Mouse (Mus musculus) pancreas, adult 10 weeks (tissue): ENCODE data around the gene Lyg2. TPM values are rescaled to one million over a fixed set of nuclear protein-coding genes. Genes with fewer than 3 reads are reported as not detected.

Experiments
- polyA plus RNA-seq: library from polyadenylated mRNA; stranded (reverse); fragments of 350-450 nt; fragmentation: Illumina TruSeq; extraction: RNeasy Lipid Tissue Mini Kit (QIAGEN cat#74804); gene quantifications from one replicate; pipeline ENCODE4 v1.2.3, GENCODE M21; 2015; ENCODE audit warnings: low read depth, low replicate concordance; ENCODE audit not compliant: insufficient read depth

Lyg2 gene
- not detected for polyA plus RNA-seq

DNA sequence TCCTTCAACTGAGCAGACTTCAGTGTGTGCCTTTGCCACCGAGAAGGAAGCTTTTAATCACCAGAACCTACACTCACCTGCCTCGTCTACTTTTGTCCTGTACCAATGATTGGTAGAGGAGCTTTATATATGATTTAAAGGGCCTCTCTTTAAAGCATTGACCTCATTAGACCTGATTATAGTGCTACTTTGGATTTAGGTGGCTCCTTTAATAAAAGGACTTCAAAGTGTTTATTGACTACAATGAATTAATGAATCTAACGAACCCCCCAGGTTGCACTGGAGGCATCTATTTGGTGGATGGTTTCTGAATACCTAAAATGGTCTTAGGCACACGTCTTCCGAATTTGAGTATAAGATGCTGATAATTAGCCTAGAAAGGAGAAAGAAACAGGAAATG is at the start of gene Lyg2:
Gene Lyg2 (minus strand): TSS at position 101 of the 400 bp plus-strand sequence.

DNA sequence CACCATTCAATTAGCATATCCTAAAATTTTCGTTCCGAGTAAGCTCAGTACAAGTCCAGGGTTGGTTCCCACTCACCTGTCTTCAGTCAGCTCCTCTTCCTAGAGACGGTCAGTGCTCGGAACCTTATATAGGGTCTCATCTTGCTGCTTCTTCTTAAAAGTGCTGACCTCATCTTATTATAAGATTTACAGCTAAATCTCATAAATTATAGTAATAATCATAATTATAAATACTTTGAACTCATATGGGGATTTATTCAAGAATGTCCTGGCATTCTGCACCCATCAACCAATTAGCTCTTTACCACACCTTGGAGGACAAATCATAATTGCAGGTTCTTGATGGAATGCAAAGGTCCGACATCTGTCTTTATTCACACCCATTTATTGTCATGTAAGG is 41.4 kb upstream of the Lyg2 start, which contains the start of gene Lyg1:
Gene Lyg1 (minus strand): TSS at position 101 of the 400 bp plus-strand sequence.

DNA sequence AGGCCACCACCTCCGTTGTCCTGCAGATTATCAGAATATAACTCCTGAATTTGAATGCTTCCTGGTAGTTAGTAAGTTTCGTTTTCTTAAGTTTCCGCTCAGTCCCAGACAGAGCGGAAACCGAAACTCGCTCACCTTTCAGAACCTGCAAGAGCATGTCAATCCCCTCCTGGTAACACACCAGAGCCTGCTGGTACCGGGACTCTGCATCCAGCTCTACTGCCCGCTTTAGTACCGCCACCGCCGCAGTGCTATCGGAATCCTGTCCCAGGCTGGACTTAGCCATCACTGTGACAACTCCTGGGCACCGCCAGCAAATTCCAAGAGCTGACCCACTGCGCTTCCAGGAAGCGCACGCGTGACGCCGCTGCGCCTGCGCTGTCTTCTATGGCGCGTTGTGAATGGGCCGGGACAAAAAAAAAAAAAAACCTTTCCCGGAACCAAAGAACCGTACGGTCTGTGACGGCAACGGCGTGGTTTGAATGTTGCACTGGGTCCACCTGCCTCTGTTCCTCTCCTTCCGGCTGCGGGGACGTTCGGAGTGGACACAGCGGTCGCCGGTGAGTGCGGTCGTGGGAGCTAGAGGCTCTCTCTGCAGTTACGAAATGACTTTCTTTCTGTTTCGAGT is 26.2 kb downstream of the Lyg2 start, which contains the start of the genes Mitd1 and Mrpl30:
Gene Mitd1 (minus strand): TSS at position 387 of the 628 bp plus-strand sequence.
Gene Mrpl30 (plus strand): TSS at position 453 of the 628 bp plus-strand sequence.

DNA sequence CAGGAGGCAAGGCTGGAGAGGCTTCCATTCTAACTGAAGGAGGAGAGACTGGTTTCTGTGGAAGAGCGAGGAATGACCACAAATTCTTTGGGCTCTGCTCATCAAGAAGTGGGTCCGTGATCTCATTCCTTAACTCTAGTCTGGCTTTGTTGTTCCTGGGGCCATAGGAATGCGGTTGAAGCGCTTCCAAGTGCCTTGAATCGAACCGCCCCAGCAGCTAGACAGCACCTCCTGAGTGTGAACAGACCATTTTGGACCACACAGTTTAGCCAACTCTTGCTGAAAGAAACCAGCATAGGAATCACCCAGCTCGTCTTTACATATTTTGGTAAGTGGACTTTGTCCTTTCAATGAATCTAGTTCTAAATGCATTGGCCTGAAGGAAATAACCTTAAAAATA is 44.6 kb downstream of the Lyg2 start, which contains the start of gene Lipt1:
Gene Lipt1 (plus strand): TSS at position 35 of the 400 bp plus-strand sequence.

DNA sequence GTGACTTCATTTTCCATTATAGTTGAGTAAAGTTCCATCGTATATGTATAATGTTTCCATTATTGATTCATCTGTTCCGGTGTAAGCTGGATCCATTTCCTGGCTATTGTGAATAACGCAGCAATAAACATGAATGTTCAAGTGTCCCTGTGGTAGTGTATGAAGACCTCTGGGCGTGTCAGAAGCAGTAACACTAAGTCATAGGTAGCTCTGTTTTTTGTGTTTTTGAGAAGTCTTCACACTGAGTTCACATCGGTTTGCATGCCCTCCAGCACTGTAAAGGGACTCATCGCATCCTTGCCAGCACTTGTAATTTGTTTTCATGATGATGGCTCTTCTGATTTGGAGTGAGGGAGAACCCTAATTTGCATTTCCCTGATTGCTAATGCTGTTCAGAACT is 50.0 kb downstream of the Lyg2 start, which contains the start of gene Tsga10:
Gene Tsga10 (minus strand): TSS at position 144 of the 400 bp plus-strand sequence.

Other genes starting within 250 kb of the Lyg2 start
- gene 2010300C02Rik, start 196.4 kb downstream of the Lyg2 start, polyA plus RNA-seq: 17.2 TPM
- 1.7 TPM for gene Tsga10, start 50.1 kb downstream of the Lyg2 start, polyA plus RNA-seq
- gene Lipt1, start 44.8 kb downstream of the Lyg2 start, polyA plus RNA-seq: 1.9 TPM
- 7.2 TPM for gene Mitd1, start 26.1 kb downstream of the Lyg2 start, polyA plus RNA-seq
- 55.1 TPM for gene Mrpl30, start 26.0 kb downstream of the Lyg2 start, polyA plus RNA-seq
- not detected for gene Lyg1, start 41.3 kb upstream of the Lyg2 start, polyA plus RNA-seq
- gene Txndc9, start 81.4 kb upstream of the Lyg2 start, polyA plus RNA-seq: 11.8 TPM
- 19.4 TPM for gene Eif5b, start 81.5 kb upstream of the Lyg2 start, polyA plus RNA-seq
- gene Rev1, start 213.3 kb upstream of the Lyg2 start, polyA plus RNA-seq: 24.8 TPM